Mouse (Mus musculus) forebrain, postnatal 0 days (tissue): ENCODE results near the gene Gm14399. TPM values are rescaled to one million over a fixed set of nuclear protein-coding genes. Genes with fewer than 3 reads are reported as not detected.
"Not testable (repeated sequence)": the region's sequence is repeated elsewhere in the genome, so short reads cannot be mapped to it uniquely, and the experiment has no call there.

Experiments used
- ATAC-seq: fragments of 200-750 bp; cut with Nextera tagmentation; 2 replicates; pipeline ENCODE4 v1.8.0; 2017; ENCODE audit warnings: mild to moderate bottlenecking, moderate library complexity
- DNase-seq: peaks from one replicate; pipeline ENCODE4 v3.0.0-alpha.2; 2015
- H3K27ac ChIP-seq: fragments of 300-500 bp; sonication (generic); 2 replicates; pipeline ENCODE4 v1.5.1; 2014; ENCODE audit warnings: low read depth, mild to moderate bottlenecking, antibody characterized with exemption, low read length, moderate library complexity, mixed read lengths
- H3K27me3 ChIP-seq: fragments of 300-500 bp; sonication (generic); 2 replicates; pipeline ENCODE4 v1.6.1; 2014; ENCODE audit warnings: mild to moderate bottlenecking, low read length, mixed read lengths; ENCODE audit not compliant: insufficient read depth
- H3K36me3 ChIP-seq: fragments of 300-500 bp; sonication (generic); 2 replicates; pipeline ENCODE4 v1.6.1; 2014; ENCODE audit warnings: mild to moderate bottlenecking, moderate library complexity; ENCODE audit not compliant: insufficient read depth
- H3K4me1 ChIP-seq: fragments of 300-500 bp; sonication (generic); 2 replicates; pipeline ENCODE4 v1.6.1; 2014; ENCODE audit warnings: antibody characterized with exemption; ENCODE audit not compliant: insufficient read depth
- H3K4me2 ChIP-seq: fragments of 300-500 bp; sonication (generic); 2 replicates; pipeline ENCODE4 v1.6.1; 2014; ENCODE audit warnings: low read depth, mild to moderate bottlenecking, moderate library complexity
- H3K4me3 ChIP-seq: fragments of 300-500 bp; sonication (generic); 2 replicates; pipeline ENCODE4 v1.5.1; 2014; ENCODE audit warnings: low read depth, low read length, mixed read lengths
- H3K9ac ChIP-seq: fragments of 300-500 bp; sonication (generic); 2 replicates; pipeline ENCODE4 v1.6.1; 2014; ENCODE audit warnings: mild to moderate bottlenecking
- H3K9me3 ChIP-seq: fragments of 300-500 bp; sonication (generic); 2 replicates; pipeline ENCODE4 v1.6.1; 2016; ENCODE audit warnings: low read length
- CTCF ChIP-seq: sonication (generic); IDR thresholded peaks from 2 replicates; pipeline ENCODE4 v1.5.1; 2016; ENCODE audit warnings: antibody characterized with exemption, control low read depth, low read depth
- WGBS: fragments of 180-500 bp; shearing (Covaris S2); extraction: QIAGEN DNeasy Blood & Tissue Kit; methylation state at CpG from one replicate; pipeline ENCODE4 v1.1.7; 2014; 5-methylcytosine and 5-hydroxymethylcytosine counted together
- polyA plus RNA-seq: library from polyadenylated mRNA; unstranded; fragments of >200 nt; fragmentation: Nextera tagmentation; extraction: Ambion mirVana; gene quantifications from 2 replicates; pipeline ENCODE4 v1.2.1, GENCODE M21; 2015
- total RNA-seq: library from RNA; depleted of rRNA; stranded (reverse); fragments of >200 nt; gene quantifications from 2 replicates; pipeline ENCODE4 v1.2.3, GENCODE M21; 2014; rRNA removed

Gm14399 gene
- total RNA-seq (13.8 and 15.5 TPM in 2 replicates), polyA plus RNA-seq (4.0 and 4.2 TPM in 2 replicates)

DNA sequence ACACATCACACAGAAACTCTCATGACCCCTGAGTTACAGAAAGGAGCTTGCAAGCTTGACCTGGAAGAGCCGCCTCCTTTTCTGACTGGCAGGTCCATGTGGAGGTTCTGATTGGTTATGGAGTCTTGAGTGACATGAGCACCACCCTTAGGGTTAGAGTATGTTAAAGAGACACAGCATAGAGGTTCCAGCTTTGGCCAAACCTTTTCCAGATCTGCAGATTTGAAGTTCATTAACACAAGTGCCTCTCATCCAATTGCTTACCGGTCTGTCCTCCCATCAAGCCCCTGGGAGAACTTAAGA lies at the start of gene Gm14399:
Gm14399 (minus strand) TSS at position 20 of the 303 bp plus-strand sequence.
- peak within 1 kb of the TSS; percentile 44 for H3K4me2 ChIP-seq
- not testable (repeated sequence) for DNase-seq, H3K36me3 ChIP-seq, H3K4me1 ChIP-seq, H3K27ac ChIP-seq, H3K27me3 ChIP-seq, ATAC-seq, H3K9me3 ChIP-seq
- WGBS, result 8% methylated on average over 1 of the region's 2 CpGs
- peak within 1 kb of the TSS; percentile 31 for H3K4me3 ChIP-seq
- H3K9ac ChIP-seq, result peak within 1 kb of the TSS; percentile 44

DNA sequence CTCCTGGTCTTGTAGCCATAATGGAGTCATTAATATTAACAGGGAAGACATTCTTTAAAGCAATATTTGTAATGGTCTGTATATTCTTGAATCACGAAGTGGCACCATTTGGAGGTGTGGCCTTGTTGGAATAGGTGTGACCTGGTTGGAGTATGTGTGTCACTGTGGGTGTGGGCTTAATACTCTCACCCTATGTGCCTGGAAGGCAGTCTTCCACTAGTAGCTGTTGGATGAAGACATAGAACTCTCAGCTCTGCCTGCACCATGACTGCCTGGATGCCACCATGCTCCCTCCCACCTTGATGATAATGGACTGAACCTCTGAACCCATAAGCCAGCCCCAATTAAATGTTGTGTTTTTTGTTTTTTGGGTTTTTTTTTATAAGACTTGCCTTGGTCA lies 37.2 kb upstream of the Gm14399 start:
- not testable (repeated sequence) for H3K4me2 ChIP-seq, H3K4me1 ChIP-seq, H3K4me3 ChIP-seq, H3K36me3 ChIP-seq, DNase-seq, H3K27ac ChIP-seq, H3K9me3 ChIP-seq, H3K9ac ChIP-seq, H3K27me3 ChIP-seq, ATAC-seq
- 47% methylated on average over 1 of the region's 1 CpGs for WGBS

DNA sequence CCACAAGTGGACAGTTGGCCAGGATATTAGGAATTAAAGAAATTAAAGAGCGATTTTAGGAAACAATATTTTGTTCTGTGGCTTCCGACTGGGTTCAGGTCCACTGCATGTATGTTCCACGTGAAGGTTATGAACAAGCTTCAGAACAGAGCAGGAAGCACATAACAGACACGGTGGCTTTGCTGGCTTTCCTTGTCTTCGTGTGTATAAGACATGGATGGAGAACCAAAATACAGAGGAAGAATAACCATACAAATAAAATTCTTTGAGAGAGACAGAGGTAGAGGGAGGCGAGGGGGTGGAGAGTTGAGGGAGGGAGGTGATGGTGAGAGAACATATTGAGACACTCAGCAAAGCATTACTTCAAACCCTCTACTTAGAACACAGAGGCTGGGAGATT lies 34.5 kb upstream of the Gm14399 start:
- DNase-seq, result no peak
- no peak for ATAC-seq
- Histone ChIP-seq H3K4me1 (no peaks in the 10 kb centered on the region), H3K9ac (no peak overlapping the region), H3K27ac (no peak overlapping the region), H3K4me3 (no peak overlapping the region), H3K4me2 (no peak overlapping the region), H3K27me3 (no peaks in the 10 kb centered on the region), H3K9me3 (no peaks in the 10 kb centered on the region), H3K36me3 (no peaks in the 10 kb centered on the region)
- no peak for TF ChIP-seq CTCF
- WGBS, result 86% methylated on average over 6 of the region's 6 CpGs

DNA sequence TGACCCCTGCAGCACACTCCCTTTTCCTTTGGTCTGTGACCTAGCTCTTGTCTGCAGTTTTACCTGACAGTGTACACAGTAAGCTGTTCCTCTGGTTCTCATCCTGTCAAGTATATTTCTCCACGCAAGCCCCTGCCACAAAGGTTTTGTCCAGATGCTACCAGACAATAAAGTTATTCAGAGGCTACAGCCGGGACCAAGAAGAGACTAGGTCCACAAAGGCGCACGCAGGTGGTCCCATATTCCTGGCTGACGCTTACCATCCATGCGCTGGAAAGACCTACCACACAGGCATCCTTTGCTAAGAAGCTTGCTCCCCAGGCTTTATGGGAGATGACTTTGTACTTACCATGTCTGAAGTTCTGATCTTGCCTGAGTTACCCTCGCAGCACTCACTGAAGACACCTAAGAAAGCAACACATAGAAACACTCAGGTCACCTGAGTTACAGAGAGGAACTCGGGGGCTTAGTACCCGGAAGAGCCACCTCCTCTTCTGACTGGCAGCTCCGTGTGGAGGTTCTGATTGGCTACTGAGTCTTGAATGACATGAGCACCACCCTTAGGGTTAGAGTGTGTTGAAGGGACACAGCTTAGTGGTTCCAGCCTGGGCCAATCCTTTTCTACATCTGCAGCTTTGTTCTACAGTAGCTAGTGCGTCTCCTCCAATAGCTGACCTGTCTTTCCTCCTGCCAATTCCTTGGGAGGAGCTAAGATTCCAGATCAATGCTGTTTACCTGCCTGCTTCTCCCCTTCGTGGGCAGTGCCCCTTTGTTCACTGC lies 33.8 kb upstream of the Gm14399 start, which contains the start of gene Gm14443:
Gm14443 (minus strand) TSS at position 471 of the 780 bp plus-strand sequence.
- ATAC-seq, H3K36me3 ChIP-seq, H3K4me2 ChIP-seq, DNase-seq, H3K4me3 ChIP-seq, H3K4me1 ChIP-seq, H3K9ac ChIP-seq, H3K27me3 ChIP-seq, H3K27ac ChIP-seq, H3K9me3 ChIP-seq: not testable (repeated sequence)
- 84% methylated on average over 12 of the region's 12 CpGs for WGBS

DNA sequence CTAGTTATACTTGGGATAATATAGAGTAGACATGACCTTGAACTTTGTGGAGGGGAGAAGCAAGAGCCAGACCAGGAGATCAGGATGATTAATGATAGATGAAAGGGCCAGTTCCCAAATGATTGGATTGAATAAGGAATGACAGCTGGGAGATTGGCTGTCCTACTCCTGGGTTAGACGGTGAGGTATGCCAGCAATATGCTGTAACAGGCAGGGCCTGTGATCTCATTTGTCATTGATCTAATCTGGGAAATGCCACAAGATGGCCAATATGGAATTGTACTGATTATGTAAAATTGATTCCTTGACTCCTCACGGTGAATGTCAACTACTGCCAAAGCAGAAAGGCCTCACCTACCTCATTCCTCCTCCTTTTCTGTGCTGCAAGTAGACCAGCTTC lies 32.2 kb upstream of the Gm14399 start:
- H3K4me1 ChIP-seq, H3K36me3 ChIP-seq, H3K4me2 ChIP-seq, H3K27ac ChIP-seq, DNase-seq, H3K9ac ChIP-seq, H3K9me3 ChIP-seq, ATAC-seq, H3K4me3 ChIP-seq, H3K27me3 ChIP-seq: not testable (repeated sequence)
- 86% methylated on average over 2 of the region's 2 CpGs for WGBS

DNA sequence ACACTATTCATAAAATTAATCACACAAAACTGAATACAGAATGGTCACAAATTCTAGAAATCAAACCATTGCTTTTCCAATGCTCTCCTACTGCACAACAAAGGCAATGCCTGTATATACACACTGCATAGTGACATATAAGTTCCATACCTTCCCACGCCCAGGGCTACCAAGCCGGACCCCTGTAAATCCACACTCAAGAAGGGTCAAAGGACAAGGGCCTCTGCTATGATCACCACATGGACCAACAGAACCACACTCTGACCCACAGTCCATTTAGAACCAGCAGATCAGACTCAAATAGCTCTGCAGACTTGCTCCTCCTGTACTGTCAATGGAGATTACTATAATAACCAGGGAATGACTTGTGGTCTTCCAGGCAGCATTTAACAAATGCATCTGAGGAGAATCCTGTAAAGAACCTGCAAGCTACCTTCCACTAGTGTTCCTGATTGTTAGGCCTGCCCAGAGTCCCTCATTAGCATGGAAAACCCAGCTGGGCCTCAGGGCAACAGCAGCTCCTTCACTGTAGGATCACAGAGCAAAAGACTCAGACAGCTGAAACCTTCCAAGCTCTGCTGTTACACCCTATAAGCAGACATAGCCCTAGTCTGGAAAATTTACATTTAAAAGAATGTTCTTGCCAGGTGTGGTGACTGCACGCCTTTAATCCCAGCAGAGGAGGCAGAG lies 31.2 kb upstream of the Gm14399 start:
- H3K27ac ChIP-seq, DNase-seq, H3K27me3 ChIP-seq, H3K36me3 ChIP-seq, H3K4me1 ChIP-seq, ATAC-seq, H3K9me3 ChIP-seq, H3K9ac ChIP-seq, H3K4me2 ChIP-seq, H3K4me3 ChIP-seq: not testable (repeated sequence)
- WGBS, result 89% methylated on average over 3 of the region's 3 CpGs

DNA sequence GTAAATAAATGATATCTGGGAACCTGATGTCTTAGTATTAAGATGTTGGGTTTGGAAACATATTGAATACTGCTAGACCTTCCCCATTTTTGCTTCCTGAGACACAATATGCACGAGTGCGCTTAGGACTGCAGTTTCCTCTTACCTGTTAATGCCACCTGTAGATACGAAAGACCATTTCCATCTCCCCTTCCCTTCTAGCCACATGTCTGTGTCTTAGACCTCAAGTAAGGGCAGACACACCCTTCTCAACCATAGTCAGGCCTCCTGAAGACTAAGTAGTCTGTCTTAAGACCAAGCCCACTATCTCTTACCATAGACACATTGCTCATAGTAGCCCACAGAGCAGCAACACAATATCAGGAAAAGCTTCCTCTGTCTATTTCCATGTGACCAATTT lies 30.3 kb upstream of the Gm14399 start:
- no peaks in the 10 kb centered on the region for H3K36me3 ChIP-seq
- H3K27me3 ChIP-seq, result no peaks in the 10 kb centered on the region
- TF ChIP-seq CTCF, result no peak
- H3K27ac ChIP-seq, result no peak overlapping the region
- ATAC-seq, result no peak
- no peaks in the 10 kb centered on the region for H3K9me3 ChIP-seq
- WGBS, result 89% methylated on average over 3 of the region's 3 CpGs
- H3K4me2 ChIP-seq, result no peak overlapping the region
- H3K4me3 ChIP-seq, result no peak overlapping the region
- H3K4me1 ChIP-seq, result no peaks in the 10 kb centered on the region
- no peak overlapping the region for H3K9ac ChIP-seq
- no peak for DNase-seq

DNA sequence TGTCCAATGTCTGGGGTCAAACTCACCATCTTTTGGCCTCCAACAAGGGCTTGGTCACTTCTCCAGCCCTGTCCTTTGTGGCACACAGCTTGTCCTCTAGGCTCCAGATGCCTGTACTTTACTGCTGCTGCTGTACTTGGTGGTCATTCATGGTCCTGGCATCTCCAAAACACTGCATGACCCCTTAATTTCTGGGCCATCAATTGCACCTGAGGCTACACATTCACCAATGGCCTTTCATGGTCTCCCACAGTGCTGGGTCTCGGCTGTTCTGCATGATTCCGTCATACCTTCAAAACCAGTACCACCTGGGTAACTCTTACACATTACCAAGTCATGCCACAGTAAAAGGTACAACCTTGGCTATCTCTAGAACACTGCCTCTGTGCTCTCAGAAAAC lies 25.1 kb upstream of the Gm14399 start:
- not testable (repeated sequence) for H3K9me3 ChIP-seq, H3K27me3 ChIP-seq, H3K36me3 ChIP-seq, H3K4me3 ChIP-seq, ATAC-seq, H3K27ac ChIP-seq, H3K9ac ChIP-seq, H3K4me2 ChIP-seq, H3K4me1 ChIP-seq, DNase-seq
- WGBS, result 85% methylated on average over 2 of the region's 2 CpGs

DNA sequence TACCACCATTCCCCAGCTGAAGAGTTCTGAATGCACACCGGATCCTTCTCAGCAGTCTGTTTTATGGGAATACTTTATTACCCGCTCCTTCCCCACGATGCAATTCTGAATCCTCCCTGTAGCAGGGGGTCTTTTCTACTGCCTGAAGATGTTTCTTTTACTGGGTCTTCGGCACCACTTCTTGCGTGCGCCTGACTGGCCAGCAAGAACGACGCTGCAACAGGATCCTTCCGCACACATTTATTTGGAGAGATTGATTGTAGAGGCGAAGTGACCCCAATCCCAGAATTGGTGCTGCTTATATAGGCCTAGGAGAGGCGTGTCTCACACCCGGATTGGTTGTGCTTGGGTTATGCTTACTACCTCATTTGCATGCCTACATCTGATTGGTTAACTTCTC lies 23.3 kb upstream of the Gm14399 start:
- not testable (repeated sequence) for H3K4me2 ChIP-seq, H3K27me3 ChIP-seq, H3K36me3 ChIP-seq, H3K4me3 ChIP-seq, H3K4me1 ChIP-seq, ATAC-seq, H3K9me3 ChIP-seq, H3K9ac ChIP-seq, H3K27ac ChIP-seq, DNase-seq
- 94% methylated on average over 12 of the region's 12 CpGs for WGBS

DNA sequence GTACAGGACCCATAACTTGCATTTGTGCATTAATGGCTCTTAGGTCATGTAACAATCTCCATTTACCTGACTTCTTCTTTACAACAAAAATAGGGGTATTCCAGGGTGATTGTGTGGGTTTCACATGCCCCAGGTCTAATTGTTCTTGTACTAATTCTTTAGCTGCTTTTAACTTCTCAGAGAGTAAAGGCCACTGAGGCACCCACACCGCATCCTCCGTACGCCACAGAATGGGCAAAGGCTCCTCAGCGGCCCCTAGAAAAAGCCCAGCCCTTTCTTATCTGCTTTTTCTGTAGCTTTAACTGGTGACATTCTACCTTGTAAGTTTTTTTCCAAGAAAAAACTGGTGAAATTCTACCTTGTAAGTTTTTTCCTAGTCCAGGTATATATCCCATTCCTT lies 19.6 kb upstream of the Gm14399 start:
- ATAC-seq, H3K27me3 ChIP-seq, H3K4me3 ChIP-seq, H3K36me3 ChIP-seq, H3K4me2 ChIP-seq, H3K9me3 ChIP-seq, H3K4me1 ChIP-seq, H3K9ac ChIP-seq, DNase-seq, H3K27ac ChIP-seq: not testable (repeated sequence)
- 86% methylated on average over 4 of the region's 4 CpGs for WGBS
